Mouse (Mus musculus) frontal cortex, postnatal 14 days (tissue): ENCODE measurements at regions not wholly inside any gene's neighbourhood (a gene's known extent, or its start where the extent isn't known, plus 50 kb on each side); places are given as distances from the start of the nearest gene placed in this dataset.

Source experiments
- DNase-seq, 2 experiments: peaks; one replicate each; pipeline ENCODE4 v3.0.0; 2022; ENCODE audit warnings: low spot score in 2 of 2

DNA sequence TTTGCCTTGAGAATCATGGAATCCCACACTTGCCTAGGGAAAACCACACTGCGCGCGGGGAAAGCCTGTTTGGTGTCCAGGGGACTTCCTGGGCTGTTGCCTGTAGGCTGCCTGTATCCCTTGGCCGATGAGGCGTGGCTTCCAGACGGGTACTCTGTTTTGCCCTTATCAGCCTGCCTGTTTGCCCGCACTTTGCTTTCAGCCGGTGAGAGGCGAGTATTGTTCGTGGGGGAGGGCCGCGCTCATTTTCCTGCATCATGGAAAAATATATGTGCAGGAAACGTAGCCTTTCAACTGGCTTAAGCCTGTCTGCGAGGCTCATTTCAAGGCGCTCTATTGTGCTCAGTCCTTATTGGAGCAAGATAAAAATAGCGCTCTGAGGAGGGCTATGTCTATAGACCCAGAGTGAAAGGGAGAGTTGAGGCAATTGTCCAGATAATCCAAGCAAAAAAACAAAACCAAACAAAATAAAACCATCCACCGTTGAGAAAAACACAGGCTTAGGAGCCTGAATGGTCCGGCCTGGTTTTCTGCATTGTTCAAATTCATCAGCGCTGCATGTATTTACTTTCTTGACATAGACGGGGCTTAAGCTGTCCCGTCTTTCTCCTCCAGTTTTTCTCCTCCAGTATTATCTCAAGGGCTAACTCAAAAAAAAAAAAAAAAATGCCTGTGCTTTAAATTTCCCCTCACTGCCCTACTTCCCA is 67.9 kb downstream of the Klf5 start:
- DNase-seq = no peak

DNA sequence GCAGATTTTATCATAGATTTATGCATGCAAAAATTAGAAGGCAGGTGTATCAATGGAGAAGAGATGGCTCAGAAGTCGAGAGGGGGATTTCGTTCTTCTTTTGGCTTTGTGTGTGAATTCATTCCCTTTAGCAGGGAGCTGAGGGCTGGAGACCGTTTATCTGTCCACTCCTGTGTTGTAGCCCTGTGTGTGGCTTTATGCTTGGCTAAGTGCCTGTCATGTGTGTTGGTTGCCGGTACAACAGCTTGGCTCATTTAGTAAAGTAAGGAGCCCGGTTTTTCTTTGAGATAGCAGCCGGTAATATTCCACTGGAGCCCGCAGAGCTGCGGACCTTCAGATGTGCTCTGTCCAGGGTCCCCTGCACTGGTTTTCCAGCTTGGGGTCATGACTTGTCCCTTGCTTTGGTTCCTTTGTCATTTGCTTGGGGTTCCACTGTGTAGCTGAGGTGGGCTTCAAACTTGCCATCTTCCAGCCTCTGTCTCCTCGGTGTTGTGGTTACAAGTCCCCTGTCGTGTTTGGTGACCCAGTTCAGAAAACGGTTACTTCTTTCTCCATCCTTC is 68.6 kb downstream of the Klf5 start:
- DNase-seq = no peak

DNA sequence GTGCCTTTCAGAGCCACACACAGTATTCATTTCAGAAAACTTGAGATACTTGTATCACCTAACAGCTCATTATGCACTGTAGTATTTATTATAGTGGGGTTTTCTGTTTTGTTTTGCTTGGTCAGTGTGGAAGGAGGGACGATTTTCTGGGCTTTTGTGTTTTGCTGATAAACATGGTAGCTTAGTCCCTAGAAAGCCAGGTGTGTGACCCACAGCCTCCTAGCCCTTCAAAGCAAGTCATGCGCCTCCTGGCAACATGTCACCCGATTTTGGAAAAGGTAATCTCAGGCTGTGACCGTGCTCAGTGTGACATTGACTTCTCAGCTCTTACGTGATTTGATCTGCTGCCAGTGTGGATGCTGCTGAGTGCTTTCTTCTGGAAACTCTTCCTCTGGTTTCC is 70.9 kb downstream of the Klf5 start:
- no peak for DNase-seq

DNA sequence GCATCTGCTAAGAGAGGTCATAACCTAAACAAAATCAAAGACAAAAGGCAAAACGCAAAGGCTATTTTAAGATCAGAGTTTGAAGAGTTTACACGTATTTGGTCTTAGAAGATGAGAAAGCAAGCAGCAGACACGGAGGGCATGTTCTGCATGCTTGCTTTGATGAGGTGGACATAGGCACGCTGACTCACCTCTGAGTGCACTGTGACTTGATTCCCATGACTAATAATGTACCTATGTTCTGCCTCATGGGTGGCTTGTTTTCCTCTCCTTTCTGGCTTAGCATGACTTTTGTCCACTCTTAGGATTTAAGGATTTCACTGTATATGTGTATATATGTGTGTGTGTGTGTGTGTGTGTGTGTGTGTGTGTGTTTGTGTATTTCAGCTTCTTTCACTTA is 75.2 kb downstream of the Klf5 start:
- DNase-seq = no peak

DNA sequence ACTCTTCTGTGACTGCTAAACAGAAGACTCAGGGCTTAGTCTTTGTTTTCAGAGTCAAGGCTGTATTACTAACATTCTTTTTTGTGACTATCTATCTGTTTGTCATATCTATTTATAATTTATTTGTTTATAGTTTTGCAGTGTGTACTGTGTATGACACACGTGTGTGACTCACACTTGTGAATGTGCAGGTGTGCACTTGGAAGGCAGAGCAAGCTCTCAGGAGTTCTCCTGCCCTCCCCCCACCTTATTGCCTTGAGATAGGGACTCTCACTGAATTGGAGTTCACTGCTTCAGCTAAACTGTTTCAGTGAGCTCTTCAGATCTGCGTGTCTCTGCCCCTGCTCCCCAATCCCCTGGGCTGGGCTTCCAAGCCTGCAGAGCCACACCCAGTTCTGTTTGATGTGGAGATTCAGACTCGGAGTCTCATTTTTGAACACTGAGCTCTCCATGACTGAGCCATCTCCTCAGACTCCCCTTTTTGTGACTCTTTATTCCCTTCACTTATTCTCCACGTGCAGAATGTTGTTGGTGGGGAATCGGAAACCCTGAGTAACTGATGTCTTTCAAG is 76.6 kb downstream of the Klf5 start:
- no peak for DNase-seq

DNA sequence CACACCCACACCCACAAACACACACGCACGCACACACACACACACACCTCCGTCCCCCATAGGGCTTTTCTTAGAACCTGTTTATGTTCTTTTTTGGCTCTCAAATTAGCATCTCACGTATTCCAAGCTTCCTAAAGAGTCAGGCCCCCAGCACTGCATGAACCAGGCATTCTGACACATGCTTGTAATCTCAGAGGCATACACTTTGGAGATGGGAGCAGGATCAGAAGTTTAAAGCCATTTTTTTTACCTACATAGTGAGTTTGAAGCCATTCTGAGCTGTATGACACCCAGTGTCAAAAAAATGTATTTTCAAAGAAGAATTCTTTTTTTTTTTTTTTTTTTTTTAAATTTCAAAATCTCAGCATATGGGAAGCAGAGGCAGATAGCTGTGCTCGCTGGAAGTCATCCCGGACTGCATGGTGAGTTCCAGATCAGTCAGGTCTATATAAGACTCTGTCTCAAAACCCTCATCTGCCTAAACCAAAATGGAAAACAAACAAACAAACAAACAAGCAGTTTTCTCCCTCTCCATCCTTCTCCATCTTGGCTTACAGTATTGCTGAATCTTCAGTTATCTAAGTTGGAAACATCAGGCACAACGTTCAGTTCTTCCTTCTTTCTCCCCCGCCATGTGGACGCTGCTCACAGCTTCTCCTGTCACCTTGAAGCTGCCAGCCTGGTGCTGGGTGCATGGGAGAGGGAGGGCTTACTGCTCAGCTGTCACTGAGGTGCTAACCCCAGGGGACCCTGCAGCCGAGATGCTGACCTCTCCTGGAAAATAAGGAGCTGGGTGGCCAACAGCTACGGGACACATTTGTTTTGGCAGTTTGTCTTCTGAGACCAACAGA is 78.4 kb downstream of the Klf5 start:
- no peak for DNase-seq

DNA sequence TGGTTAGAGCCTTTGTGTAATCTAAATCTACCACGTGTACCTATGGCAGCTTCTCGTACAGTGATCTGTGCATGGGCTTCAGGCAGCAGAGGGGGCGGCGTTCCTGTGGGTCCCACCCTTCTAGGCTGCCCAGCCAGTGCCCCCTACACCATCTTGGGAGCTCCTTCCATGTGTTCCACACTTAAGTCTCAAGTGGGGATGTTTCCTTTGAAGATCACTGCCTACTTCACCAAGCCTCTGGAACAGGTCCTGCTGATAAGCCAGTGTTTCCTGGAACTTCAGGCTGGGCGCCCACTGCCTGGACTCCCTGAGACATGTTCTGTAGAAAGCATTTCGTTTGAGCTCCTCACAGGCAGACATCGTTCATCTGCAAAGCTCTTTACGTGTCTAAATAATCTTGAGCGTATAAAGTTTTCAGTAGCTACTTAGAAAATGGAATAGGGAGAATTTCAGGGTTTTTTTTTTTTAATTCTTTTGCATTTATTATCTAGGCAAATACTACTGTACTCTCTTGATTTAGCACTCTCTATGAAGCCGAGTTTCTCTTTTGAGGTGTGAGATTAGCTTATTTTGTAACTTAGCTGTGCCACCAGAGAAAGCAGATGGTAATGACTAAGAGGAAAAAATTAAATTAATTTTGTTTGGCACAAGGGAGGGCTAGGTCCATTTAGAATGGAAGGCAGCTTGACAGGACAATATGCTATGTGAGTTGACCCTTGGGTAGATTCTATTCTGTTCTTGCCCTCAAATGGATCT is 82.9 kb downstream of the Klf5 start:
- DNase-seq = no peak

DNA sequence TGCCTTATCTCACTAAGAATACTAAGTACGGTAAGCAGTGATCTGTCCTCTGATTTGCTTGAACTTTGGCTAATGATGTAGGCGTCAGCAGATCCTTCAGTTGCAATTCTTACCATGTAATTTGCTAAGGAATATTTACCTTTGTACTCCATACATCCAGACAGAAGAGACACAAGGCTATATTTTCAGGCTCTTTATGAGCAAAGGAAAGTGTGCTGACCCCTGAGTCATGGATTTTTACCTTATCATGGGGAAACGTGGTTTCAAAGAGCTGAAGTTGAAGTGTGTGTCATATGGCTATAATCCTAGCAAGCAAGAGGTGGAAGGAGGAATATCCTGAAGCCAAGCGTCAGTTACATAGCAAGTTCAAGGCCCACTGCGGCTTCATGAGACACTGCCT is 83.6 kb downstream of the Klf5 start:
- DNase-seq = no peak

DNA sequence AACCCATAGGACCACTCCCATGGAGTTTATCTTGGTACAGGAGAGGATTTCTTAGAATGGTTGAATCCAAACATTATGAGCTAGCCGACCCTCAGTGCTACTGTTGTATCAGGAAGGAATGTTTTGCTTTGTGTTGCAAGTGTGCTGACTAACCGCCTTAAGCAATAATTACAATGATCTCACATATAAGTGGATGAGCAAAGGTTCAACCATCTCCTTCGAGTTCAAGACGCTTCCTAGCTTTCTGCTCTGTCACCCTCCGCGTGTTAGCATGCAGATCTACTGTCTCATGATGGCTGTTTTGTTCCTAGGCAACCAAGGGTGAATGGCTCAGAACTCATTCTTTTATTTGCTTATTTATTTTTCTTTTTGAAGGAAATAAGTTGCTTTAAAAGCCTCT is 84.7 kb downstream of the Klf5 start:
- DNase-seq = no peak

DNA sequence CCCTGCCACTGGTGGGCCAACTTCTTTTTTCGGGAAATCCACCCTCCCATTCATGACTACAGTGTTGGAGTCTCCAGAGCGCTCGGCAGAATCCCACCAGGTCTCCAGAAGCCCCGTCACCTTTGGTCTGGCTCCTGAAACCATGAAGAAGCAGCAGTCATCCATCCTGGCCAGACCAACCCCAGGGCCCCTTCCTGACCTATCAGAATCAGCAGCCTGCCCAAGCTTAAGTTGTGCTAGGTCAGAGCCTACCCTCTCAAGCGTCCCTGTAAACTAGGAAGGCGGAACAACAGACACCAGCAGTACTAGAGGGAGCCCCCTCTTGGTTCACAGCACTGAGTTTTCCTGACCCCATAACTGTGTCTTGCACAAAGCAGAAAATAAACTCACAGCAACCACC is 89.1 kb downstream of the Klf5 start:
- DNase-seq = no peak

DNA sequence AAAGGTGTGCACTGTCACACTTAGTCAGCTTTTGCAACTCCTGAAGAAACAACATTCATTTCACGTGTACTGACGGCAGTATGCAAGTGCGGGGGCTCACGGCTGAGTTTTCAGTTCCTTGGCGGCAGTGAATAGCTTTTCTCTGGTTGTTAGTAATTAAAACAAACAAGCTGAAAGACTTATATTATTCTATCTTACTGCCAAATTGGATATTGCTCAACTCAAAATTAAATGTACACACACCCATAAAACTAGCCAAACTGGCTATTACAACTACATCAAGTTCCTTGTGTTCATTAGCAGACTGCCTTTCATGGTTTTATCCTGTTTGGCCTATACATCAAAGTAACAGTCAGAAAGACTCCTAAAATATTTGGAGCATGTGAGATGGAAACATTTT is 90.8 kb downstream of the Klf5 start:
- DNase-seq = no peak

DNA sequence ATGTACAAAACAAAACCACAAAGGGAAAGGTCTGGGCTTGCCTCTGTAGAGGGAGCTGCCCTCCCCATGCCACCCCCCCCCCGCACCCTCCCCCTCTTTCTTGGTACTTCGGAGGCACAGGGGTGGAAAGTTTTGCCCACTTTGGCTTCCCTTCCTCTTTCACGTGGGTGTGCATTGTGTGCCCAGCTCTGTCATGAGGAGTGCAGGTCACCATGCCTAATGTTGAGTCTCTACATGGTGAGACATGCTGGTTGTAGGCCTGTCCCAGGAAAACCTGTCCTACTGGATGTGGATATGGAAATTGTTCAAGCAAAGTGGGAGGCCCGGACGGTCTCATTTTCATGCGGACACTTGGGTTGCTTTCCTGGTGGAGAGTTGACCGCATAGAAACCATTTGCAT is 93.2 kb downstream of the Klf5 start:
- DNase-seq = no peak

DNA sequence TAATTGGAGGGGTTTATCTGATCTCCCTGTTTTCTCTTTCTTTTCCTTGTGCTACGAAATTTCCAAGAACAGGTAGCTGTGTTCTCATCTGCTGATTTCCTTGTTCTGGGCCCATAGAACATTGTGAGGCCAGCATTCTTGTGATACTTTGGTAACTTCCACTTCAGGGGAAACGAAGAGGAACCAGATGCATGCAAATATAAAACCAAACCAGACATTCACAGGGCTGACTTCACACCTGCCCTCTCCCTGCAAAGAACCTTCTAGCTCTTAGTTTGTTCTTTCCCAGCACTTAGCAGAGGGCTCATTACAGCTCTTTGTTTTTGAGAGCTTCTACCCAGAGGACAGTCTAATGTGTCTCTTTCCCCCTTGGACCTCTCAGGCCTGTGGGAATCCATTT is 94.3 kb downstream of the Klf5 start:
- no peak for DNase-seq

DNA sequence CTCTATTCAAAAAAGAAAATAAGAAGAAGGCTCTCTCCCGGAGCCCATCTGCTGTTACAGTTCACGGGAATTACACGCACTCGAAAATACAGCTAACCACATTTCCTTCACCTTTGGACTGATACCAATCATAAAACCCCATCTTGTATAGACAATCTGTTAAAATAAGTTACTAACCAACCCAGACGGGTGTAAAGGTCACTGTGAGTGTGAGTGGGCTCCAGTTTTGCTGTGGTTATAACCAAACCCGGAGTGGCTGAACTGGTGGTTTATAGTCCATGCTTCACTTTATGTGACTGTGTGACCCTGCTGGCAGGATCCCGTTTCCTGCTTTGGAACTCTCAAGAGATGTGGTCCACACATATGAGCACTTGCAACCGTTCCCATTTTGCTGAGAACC is 95.1 kb downstream of the Klf5 start:
- DNase-seq = no peak

DNA sequence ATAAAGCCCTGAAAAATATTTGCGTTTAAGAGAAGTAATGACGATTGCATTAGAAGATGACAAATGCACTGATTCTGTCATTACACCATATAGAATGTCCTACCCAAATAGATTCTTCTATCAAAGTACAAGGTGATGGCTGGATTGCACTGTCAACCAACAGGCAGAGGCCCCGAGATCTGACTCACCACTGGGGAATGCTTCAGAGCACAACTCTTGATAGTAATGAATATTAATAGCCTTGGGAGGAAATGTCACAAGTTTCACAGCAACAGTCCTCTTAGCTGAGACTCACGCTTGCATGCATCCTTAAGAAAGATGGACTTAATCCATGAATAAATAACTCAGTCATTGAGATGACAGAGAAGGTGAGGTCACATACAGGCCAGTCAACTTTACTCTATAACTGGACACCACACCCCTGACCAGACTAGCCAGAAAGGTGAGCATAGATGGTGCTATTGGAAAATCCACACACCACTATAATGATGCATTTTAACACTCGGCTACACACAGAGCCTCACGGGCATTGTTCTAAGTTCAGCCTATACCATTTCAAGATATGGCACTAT is 104.8 kb downstream of the Klf5 start:
- DNase-seq = no peak

DNA sequence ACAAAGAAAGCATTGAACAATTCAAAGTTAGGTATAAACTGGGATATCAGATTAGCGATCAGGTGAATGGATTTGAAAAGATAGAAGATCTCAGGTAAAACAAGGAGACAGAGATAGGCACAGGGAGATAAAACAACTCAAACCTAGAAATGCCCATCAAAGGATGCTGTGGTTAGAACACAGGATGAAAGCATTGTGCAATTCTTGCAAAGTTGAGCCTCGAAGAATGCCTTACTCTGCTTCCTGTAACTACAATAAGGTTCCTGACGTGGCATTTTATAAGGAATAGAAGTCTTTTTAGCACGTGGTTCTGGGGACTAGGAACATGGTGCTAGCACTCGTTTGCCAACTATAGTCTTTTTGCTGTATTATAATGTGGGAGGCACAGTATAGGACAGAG is 106.7 kb downstream of the Klf5 start:
- DNase-seq = no peak

DNA sequence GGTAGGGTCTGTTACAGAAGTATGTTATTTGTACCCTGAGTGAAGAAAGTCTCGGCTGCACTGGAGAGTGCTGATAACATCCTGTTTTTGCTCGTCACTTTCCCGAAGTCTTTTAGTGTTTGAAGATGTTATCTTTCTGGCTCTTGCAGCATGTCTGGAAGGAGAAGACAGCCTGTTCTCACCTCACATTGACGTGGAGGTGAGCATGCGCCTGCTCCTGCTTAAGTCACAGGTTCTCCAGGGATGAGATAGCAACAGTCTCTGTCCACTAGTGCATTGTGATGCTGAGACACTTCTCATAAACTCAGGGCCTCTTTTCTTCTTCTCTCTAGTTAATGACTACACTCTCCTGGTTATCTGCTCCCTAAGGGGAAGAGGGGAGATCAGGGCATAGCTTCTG is 113.3 kb downstream of the Klf5 start:
- DNase-seq = no peak

DNA sequence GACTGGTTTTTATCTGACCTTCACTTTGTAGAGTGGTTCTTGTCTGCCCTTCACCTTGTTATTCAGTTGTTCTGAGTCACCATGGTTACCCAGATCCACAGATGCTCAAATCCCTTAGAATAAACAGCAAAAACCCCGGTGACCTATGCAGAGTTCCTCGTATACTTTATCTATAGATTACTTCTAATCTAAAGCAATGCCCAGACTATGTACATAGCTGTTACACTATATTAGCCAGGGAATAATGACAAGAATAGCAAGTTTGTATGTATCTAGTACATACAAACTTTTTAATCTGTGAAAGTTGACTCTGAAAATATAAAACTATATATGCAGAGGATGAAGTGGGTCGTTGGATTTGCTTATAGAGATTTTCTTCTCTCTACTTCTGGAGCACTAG is 117.7 kb downstream of the Klf5 start:
- no peak for DNase-seq

DNA sequence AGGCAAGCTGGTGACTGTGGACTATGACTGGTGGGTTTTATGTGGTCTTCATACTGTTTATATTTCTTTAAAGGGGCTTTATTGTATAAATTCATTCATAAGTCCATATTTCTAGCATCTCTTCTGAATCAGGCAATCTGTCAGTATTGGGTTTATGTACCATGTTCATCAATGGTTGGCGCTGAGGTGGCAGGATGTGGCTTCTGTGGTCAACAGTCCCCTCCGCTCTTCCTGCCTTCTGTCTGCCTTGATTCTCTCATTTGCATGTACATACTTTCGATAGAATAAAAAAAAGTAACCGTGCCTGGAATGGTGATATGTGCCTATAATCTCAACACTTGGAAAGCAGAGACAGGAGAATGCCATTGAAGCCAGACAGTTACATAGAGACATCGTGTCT is 120.5 kb downstream of the Klf5 start:
- DNase-seq = no peak

DNA sequence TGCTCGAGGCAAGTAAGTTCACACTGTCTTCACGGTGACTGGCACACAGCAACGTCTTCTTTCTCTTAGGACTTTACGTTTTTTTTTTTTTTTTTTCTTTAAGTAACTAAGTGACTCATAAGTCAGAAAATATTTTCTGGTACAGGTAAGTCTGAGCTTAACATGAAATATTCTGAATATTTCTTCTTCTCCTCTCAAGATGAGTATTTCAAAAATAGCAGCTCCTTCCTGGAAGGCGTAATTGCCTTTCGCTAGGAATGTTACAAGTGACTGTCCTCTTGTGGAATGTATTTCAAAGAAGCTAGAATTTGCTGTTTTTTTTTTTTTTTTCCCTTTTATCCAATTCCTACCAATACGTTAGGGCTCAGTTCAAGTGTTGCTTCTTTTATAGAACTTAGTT is 124.8 kb downstream of the Klf5 start:
- DNase-seq = no peak

DNA sequence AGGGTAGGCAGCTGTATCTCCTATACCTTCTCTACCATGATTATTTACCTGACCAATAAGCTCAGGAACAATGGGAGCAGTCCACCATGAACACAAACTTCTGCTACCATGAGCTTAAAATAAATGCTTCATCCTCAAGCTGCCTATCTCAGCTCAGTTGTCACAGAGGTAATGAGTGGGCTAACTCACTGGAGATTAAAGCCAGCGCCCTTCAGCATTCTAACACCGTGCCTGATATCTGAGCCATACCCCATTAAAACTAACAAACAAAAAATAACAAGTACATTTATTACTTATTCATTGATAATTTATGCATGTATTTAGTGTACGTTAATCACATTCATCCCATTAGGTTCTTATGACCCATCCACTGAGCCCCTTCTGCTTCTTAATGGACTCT is 128.6 kb downstream of the Klf5 start:
- DNase-seq = no peak

DNA sequence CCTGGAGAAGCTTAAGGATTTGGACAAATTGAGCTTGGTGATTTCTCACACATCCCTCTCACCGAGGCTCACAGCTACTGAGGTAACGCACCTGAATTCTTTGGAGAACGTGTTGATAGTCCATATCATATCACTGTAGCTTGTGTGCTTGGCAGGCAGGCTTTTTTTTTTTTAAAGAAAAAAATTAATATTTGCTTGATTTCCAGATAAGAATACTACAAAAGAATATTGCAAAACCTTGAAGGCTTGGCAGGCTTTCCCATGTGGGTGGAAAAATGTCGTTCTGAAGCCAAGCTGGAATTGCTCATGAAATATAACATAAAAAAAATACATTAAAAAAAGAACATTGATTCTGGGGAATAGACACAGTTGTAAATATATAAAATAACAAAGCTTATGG is 131.8 kb downstream of the Klf5 start:
- no peak for DNase-seq
